Mouse (Mus musculus) olfactory bulb, adult 2 months (tissue): Measurements from ENCODE around the gene Psmf1.

Experiments
- CTCF ChIP-seq: fragments of 200-500 bp; IDR thresholded peaks from 2 replicates; pipeline ENCODE4 v1.5.1; 2012; ENCODE audit warnings: low read depth, mild to moderate bottlenecking, low read length, moderate library complexity; ENCODE audit not compliant: insufficient read depth
- POLR2A ChIP-seq: fragments of 200-500 bp; IDR thresholded peaks from 2 replicates; pipeline ENCODE4 v1.6.1; 2012; ENCODE audit warnings: mild to moderate bottlenecking, low read depth, low read length, moderate library complexity; ENCODE audit not compliant: insufficient read depth

- TF ChIP-seq POLR2A (no peak), CTCF (no peak)
Measured at GRCm38 (mm10) chr2:151743845-151744244, at the start of gene Psmf1.
